Mouse (Mus musculus) layer of hippocampus, adult 18-20 months (tissue): ENCODE data around the gene Hsd17b14. TPM values are rescaled to one million over a fixed set of nuclear protein-coding genes. Genes with fewer than 3 reads are reported as not detected.
A peak's percentile ranks its signal among the peaks of the same experiment; 100 is the strongest.
"Not testable (repeated sequence)": the region's sequence is repeated elsewhere in the genome, so short reads cannot be mapped to it uniquely, and the experiment has no call there.

Experiments used
- DNase-seq, 2 experiments: peaks; one replicate each; pipeline ENCODE4 v3.0.0; 2022; ENCODE audit warnings: low spot score in 2 of 2
- long read RNA-seq: library from polyadenylated mRNA; stranded (forward); transcript quantifications from one replicate; pipeline ENCODE4 v2.0.0, GENCODE M21; 2021
- total RNA-seq, 2 experiments: library from RNA; stranded (reverse); gene quantifications; 2 replicates each; pipeline ENCODE4 v1.2.3; 2021

The Hsd17b14 gene
- total RNA-seq, result not detected
- long read RNA-seq, partial matches to known transcripts, result 0 of 1 reads
- long read RNA-seq, other reads (novel, unspliced or antisense), result 1 of 1 reads

DNA sequence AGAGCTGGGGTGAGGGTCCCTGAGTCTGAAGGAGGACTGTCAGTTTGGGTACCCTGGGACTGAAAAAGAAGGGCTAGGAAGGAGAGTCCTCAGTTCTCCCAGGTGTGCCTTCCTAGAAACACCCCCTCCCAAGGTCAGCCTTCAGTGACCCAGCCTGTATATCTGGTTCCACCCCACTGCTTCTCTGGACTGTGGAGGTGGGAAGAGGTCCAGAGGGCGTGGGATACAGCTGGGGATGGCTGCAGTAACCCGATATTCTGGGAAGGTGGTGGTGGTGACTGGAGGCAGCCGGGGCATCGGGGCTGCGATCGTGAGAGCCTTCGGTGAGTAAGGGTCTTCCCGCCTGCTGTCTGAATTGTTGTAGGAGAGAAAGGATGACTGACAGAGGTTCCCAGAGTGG, at the start of gene Hsd17b14:
Gene Hsd17b14 (plus strand): TSS at position 150 of the 400 bp plus-strand sequence.
- no peak for DNase-seq

- DNase-seq, result no peak
Measured at GRCm38 (mm10) chr7:45507583-45507982, 47.1 kb upstream of the Hsd17b14 start.

GRCm38 (mm10) chr7:45508561-45508960, 46.1 kb upstream of the Hsd17b14 start:
- DNase-seq, result no peak

- DNase-seq, result no peak
Measured at GRCm38 (mm10) chr7:45509181-45509882, 45.4 kb upstream of the Hsd17b14 start.

DNA sequence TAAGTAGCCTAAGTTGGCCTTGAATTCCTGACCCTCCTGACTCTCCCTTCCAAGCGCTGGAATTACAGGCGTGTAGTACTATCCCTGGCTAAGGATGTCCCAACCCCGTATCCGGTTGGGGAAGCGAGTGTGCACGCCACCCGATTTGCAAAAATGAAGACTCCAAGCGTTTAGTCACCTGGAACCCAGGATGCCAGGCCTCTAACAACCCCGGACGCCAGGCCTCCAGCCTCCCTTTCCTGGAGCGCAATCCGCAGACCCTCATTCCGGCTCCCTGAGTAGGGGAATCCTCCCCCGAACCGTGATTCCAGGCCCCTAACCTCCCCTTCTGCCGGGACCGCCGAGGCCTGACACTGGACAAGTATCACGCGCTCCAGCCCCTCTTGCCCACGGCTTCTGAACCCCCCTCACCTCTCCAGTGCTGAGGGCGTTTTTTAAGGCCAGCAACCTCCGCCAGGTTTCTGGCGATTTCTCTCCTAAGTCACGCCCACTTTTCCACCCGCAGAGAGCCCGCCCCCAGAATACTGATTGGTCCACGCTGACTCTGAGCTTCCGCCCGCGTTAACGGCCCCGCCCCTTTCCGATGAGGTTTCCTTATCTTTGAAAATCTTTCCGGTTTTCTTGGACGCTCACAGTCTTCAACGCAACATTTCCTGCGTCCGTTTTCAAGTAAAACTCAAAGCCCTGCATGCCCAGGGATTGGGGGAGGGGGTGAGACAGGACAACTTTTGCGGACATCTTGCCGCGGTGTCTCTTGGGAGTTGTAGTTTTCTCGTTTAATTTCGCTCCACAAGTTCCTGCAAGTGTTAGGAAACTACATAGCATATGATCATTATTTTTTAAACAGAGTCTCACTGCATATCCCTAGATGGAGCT, 44.5 kb upstream of the Hsd17b14 start, which contains the start of gene Nucb1:
Gene Nucb1 (minus strand): TSS at position 495 of the 876 bp plus-strand sequence.
- peak; percentile 89 to 92 for DNase-seq

DNA sequence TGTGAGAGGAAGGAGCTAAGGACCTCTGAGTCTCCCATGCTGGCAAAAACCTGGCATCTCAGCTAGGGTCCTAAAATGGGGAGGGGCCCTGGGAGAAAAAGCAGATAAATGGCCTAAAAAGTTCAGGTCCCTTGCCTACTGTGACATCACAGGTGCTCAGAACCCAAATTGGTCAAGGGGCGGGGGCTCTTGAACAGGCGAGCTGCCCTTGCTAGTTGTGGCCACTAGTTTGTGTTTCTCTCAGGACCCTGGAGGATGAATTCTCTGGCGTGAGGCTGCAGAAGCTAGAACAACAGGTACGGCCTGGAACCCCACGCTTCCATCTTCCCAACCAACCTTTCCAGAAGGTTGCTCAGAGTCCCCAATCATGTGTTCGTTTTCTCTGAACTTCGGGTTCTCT, 40.3 kb upstream of the Hsd17b14 start:
- no peak for DNase-seq

DNA sequence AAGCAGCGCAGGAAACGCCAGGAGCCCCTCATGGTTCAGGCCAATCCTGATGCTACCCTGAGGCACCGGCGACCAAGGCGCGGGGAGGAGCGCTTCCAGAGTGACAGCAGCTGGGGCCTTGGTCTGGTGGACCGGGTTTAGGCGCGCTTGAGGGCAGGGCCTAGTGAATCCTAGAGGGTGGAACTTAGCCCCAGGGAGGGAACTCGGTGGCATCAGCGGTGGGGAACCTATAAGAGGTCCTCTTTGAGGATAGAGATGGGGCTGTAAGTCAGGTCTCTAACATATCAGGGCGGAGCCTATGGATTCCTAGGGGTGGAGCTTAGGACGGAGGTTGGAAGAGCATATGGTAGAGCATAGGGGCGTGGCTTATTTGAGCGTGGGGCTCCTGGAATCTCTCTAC, 39.3 kb upstream of the Hsd17b14 start:
- DNase-seq, result no peak

- not testable (repeated sequence) for DNase-seq
Measured at GRCm38 (mm10) chr7:45516846-45517245, 37.8 kb upstream of the Hsd17b14 start.

DNA sequence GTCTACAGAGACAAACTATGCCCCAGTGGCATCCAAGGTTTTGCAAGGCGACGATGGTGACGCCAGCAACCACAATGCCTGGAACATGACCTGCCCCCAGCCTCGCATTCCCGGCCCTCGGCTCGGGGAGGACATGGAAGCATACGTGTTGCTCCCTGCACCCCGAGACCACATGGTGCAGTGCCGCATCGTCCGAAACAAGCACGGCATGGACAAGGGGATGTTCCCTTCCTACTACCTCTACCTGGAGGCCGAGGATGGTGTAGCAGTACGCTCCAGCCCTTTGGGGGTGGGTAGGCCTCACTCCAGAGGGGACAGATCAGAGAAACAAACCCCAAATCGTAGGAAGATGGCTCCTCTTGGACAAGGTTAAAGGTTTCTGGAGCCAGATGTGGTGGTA, 36.1 kb upstream of the Hsd17b14 start:
- no peak for DNase-seq

DNA sequence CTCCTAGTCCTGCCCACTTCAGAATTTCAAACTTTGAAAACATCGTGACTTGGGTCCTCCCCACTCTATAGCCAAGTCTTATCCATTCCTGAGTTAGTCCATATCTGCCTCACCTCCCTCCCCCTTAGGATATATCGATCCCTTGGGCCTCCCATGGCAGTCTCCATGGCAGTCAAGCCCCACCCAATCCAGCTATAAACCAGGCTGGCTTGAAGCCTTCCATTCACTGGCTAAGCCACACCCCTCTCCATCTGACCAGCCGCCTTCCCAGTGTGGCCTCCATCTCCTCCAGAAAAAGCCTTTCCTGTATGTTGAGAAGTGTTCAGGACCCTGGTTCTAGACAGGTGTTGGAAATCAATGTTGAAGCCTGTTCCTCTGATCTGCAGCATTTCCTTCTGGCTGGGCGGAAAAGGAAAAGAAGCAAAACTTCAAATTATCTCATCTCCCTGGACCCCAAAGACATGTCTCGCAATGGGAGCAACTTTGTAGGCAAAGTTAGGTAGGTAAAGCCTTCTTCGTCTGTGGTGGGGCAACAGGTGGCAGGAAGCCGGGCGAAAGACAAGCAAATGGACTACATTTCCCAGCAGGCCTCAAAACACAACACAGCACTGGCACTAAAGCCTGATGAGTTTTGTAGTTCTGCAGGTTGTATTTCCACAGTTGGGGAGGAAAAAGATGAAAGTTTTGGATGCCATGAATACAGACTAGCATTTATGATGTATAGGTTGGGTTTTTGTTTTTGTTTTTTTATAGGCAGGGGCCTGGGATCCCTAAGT, 35.2 kb upstream of the Hsd17b14 start:
- DNase-seq, result no peak

DNA sequence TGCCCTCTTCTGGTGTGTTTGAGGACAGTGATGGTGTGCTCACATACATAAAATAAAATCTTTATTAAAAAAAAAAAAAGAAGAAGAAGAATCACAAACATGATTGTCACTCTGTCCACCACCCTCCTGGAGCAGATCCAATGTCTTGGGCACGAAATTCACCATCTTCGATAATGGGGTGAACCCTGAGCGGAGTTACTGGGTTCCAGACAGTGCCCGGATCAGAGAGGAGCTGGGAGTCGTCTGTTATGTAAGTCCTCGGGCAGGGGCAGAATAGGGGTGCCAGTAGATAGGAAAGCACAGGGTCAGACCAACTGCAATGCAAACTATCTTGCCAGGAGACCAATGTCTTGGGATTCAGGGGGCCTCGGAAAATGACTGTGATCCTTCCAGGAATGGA, 34.1 kb upstream of the Hsd17b14 start:
- DNase-seq, result no peak

DNA sequence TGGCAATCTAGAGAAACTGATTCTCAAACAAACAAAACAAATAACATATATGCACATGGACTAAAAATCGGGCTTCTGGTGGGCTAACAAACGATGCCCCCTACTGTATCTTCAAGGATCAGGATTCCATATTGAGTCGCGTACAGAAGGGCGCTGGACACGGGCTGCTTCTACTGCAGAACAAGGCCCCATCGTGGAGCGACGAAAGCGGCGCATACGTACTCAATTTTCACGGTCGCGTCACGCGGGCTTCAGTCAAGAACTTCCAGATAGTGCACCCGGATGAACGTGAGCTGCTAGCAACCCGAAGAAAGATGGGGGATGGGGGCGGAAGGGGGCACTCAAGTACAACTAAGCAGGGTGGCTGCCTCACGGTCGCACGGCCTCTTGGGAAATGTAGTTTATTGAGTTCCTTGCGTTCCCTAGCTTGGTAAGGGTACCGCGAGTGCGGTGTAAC, 32.9 kb upstream of the Hsd17b14 start:
- DNase-seq, result peak; percentile 85 to 94

- no peak for DNase-seq
Measured at GRCm38 (mm10) chr7:45522194-45522752, 32.4 kb upstream of the Hsd17b14 start.

DNA sequence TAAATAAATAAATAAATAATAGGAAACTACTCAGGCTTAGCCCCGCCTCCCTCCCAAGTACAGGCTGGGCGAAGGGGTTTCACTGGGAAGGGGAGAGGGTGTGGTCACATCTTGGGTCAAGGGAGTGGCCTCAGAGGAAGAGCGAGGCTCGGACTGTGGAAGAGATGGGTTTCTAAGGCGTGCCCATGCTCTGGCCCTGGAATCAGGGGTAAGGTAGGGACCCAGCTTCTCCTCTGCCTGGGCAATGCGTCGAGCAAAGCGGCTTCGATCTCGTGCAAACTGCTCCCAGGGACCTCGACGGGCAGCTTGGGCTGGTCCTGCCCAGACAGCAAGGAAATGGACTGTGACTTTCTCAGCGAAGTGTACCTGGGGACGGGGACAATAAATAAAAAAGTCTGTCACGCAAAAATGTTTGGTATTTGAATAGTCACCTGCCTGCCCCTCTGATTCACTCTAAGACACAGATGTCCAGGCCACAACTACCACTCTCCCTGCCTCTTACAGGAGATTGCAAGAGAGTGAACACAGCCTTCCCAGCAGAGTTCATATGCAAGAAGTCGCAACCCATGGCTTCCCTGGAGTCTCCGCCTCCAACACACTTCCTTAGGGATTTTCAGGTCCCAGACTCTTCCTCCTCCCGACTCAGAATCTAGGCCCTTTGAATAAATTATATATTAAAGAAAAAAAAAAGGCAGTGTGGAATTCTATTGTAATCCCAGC, 31.6 kb upstream of the Hsd17b14 start:
- no peak for DNase-seq

DNA sequence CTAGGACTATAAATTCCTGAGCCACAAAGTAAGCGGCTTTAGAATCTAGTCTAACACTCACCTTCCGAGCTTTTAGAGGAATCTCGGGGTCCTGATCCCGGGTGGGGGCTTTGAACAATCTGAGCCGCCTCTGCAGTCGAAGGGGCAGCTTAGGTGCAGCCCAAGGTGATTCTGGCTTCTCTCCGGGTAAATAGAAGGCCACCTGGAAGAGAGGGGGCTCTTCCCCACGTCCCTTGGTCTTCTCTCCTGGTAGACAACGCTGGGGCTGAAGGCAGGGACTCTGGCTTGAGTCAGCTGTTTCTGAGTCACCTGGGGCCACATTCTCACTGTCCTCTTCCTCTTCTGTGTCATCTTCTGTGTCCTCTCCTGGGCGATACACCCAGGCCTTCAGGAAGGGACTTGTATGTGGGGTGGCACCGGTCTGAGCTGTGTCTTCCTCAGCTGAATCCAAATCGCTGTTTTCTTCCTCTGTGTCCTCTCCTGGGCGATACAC, 31.0 kb upstream of the Hsd17b14 start:
- DNase-seq, result no peak

GRCm38 (mm10) chr7:45524841-45525621, 29.7 kb upstream of the Hsd17b14 start:
- no peak for DNase-seq

DNA sequence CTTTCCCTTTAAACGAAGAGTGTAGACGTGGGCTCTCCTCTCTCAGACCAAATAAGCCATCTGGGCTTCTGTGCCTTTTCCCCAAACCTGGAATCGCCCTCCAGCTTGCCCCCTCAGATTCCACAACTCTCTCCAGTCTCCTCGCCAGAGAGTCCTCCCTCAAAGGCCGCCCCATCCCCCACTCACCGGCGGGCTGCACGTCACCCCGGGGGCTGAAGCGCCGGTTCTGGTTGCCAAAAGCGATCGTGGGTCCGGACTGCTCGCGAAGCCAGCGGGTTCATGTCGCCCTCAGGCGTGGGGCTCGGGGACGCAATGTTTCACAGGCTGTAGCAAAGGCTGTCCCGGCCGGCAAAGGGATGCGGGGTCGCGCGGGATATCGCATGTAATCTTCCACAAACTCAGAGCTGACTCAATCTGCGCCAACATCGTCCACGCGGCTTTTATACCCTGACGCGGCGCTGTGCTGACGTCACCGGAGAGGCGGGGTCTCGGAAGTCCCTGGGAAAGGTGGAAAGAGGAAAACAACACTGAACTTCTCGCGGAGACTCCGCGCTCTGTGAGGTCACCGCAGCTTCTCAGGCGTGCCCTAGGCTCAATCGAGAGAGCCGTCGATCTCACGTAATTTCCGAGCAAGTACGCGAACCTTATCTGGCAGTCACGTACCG, 28.8 kb upstream of the Hsd17b14 start, which contains the start of the genes Ppp1r15a and Plekha4:
Gene Ppp1r15a (minus strand): TSS at position 460 of the 665 bp plus-strand sequence.
Gene Plekha4 (plus strand): TSS at position 522 of the 665 bp plus-strand sequence.
- peak; percentile 87 to 97 for DNase-seq

DNA sequence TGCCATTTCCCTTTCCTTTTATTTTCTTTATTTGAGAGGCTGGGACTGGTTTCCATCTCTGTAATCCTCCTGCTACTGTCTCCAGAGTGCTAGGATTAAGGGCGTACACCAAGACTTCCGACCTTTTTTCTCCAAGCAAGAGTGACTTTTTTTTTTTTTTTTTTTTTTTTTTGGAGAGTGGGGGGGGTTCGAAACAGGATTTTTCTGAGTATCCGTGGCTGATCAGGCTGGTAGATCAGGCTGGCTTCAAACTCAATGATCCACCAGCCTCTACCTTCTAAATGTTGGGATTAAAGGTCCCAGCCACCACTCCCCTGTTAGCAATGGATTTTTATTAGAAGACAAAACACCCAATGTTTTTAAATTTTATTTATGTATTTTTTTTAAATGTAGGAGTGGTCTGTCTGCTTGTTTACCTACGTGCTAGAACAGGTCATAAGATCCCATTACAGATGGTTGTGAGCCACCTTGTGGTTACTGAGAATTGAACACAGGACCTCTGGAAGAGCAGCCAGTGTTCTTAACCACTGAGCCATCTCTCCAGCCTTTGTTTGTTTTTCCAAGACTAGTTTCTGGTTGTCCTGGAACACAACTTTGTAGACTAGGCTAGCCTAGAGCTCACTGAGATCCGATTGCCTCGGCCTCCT, 28.1 kb upstream of the Hsd17b14 start:
- DNase-seq, result no peak
